Mouse (Mus musculus) leukemia stem cell, adult 10-12 weeks (primary cell): Measurements from ENCODE around the gene Bsnd. TPM values are rescaled to one million over a fixed set of nuclear protein-coding genes. Genes with fewer than 3 reads are reported as not detected.

Experiments used
- polyA plus RNA-seq: library from polyadenylated mRNA; stranded (reverse); fragments of >175 nt; gene quantifications from 2 replicates; pipeline ENCODE4 v1.2.3, GENCODE M21; 2012; ENCODE audit warnings: low replicate concordance

Bsnd gene
- polyA plus RNA-seq: not detected in 2 replicates

GRCm38 (mm10) chr4:106492116-106492515 is at the start of gene Bsnd:
TSS of gene Bsnd (minus strand) at chr4:106492283.

Other genes with a start within 250 kb of the Bsnd start
- 17.1 and 19.1 TPM in 2 replicates for gene Usp24, start 176.1 kb downstream of the Bsnd start, polyA plus RNA-seq
- not detected in 2 replicates for gene Pcsk9, start 28.0 kb downstream of the Bsnd start, polyA plus RNA-seq
- gene Dhcr24, start 68.8 kb upstream of the Bsnd start, polyA plus RNA-seq: 14.4 and 29.0 TPM in 2 replicates
- gene Lexm, start 125.0 kb upstream of the Bsnd start, polyA plus RNA-seq: not detected in 2 replicates
- gene Ttc22, start 130.1 kb upstream of the Bsnd start, polyA plus RNA-seq: not detected in 2 replicates
- gene Pars2, start 158.8 kb upstream of the Bsnd start, polyA plus RNA-seq: 1.4 and 4.5 TPM in 2 replicates
- gene Ttc4, start 186.7 kb upstream of the Bsnd start, polyA plus RNA-seq: 2.3 and 15.0 TPM in 2 replicates
- not detected in 2 replicates for gene Mroh7, start 238.6 kb upstream of the Bsnd start, polyA plus RNA-seq
- gene Fam151a, start 241.6 kb upstream of the Bsnd start, polyA plus RNA-seq: 0.09 TPM in 1 of 2 replicates, not detected in the other